Mouse (Mus musculus) CH12.LX (cell line): ENCODE measurements around the gene Hoxd1. TPM values are rescaled to one million over a fixed set of nuclear protein-coding genes. Genes with fewer than 3 reads are reported as not detected.

Experiments
- DNase-seq: peaks from one replicate; pipeline ENCODE4 v3.0.0-alpha.2; 2013; ENCODE audit errors: extremely low read depth
- H3K27ac ChIP-seq: 2 replicates; pipeline ENCODE4 v1.5.1; 2012; ENCODE audit warnings: low read depth, mild to moderate bottlenecking, control low read depth, moderate library complexity; ENCODE audit not compliant: insufficient read depth
- H3K27me3 ChIP-seq: replicated peaks from 2 replicates; pipeline ENCODE3; 2012; ENCODE audit warnings: inconsistent platforms
- H3K36me3 ChIP-seq, 2 experiments: replicated peaks in 1 of 2; 2 replicates each; pipeline versions ENCODE3 to v1.6.1; 2012; ENCODE audit warnings: inconsistent platforms in 1 of 2, low read length in 1 of 2, mild to moderate bottlenecking in 1 of 2, mixed read lengths in 1 of 2, moderate library complexity in 1 of 2; ENCODE audit not compliant: control insufficient read depth in 1 of 2, insufficient read depth in 1 of 2
- H3K4me1 ChIP-seq, 2 experiments: 2 replicates each; pipeline ENCODE4 v1.6.1; 2012; ENCODE audit warnings: inconsistent platforms in 1 of 2, moderate library complexity in 1 of 2; ENCODE audit not compliant: insufficient read depth in 2 of 2, control insufficient read depth in 1 of 2
- H3K4me2 ChIP-seq: 2 replicates; pipeline ENCODE4 v1.6.1; 2012; ENCODE audit warnings: low read depth, mild to moderate bottlenecking, control low read depth; ENCODE audit not compliant: poor library complexity, insufficient read depth, severe bottlenecking
- H3K4me3 ChIP-seq, 3 experiments: fragments of 150-350 bp in 1 of 3; sonication (generic) in 1 of 3; replicated peaks in 1 of 3; 2 replicates each; pipeline versions ENCODE3 to v1.5.1; 2011 to 2012; ENCODE audit warnings: low read depth in 2 of 3, low read length in 2 of 3, mild to moderate bottlenecking in 2 of 3, moderate library complexity in 2 of 3, control low read depth in 1 of 3, improper control_type of control experiment in 1 of 3, inconsistent platforms in 1 of 3, mixed read lengths in 1 of 3; ENCODE audit not compliant: poor library complexity in 1 of 3
- H3K79me2 ChIP-seq: replicated peaks from 2 replicates; pipeline ENCODE4 v1.6.1; 2012; ENCODE audit warnings: mild to moderate bottlenecking, moderate library complexity; ENCODE audit not compliant: control insufficient read depth, poor library complexity, insufficient read depth, severe bottlenecking; ENCODE audit errors: extremely low read depth
- H3K9ac ChIP-seq: 2 replicates; pipeline ENCODE4 v1.6.1; 2012; ENCODE audit warnings: low read depth, mild to moderate bottlenecking, control low read depth, moderate library complexity; ENCODE audit not compliant: insufficient read depth
- H3K9me3 ChIP-seq: replicated peaks from 2 replicates; pipeline ENCODE3; 2012; ENCODE audit warnings: low read length, inconsistent platforms, mixed read lengths
- CHD1 ChIP-seq: IDR thresholded peaks from 2 replicates; pipeline ENCODE4 v1.6.1; 2012; ENCODE audit warnings: low read depth, low read length, improper control_type of control experiment, inconsistent platforms
- CHD2 ChIP-seq: IDR thresholded peaks from 2 replicates; pipeline ENCODE4 v1.6.1; 2011; ENCODE audit warnings: low read length, improper control_type of control experiment
- CTCF ChIP-seq, 2 experiments: IDR thresholded peaks in 1 of 2; conservative IDR thresholded peaks in 1 of 2; 2 replicates each; pipeline ENCODE4 v1.5.1; 2011 to 2012; ENCODE audit warnings: low read depth in 2 of 2, low read length in 2 of 2, improper control_type of control experiment in 1 of 2, inconsistent platforms in 1 of 2, mild to moderate bottlenecking in 1 of 2, moderate library complexity in 1 of 2
- ELF1 ChIP-seq: IDR thresholded peaks from 2 replicates; pipeline ENCODE4 v1.6.1; 2014; ENCODE audit warnings: low read depth, mild to moderate bottlenecking, inconsistent platforms, low read length, improper control_type of control experiment
- ETS1 ChIP-seq: conservative IDR thresholded peaks from 2 replicates; pipeline ENCODE4 v1.6.1; 2012; ENCODE audit warnings: low read depth, mild to moderate bottlenecking, inconsistent platforms, low read length, improper control_type of control experiment, moderate library complexity
- GABPA ChIP-seq: IDR thresholded peaks from 2 replicates; pipeline ENCODE4 v1.6.1; 2012; ENCODE audit warnings: low read depth, low read length, improper control_type of control experiment, inconsistent platforms; ENCODE audit not compliant: insufficient replicate concordance
- IRF4 ChIP-seq: IDR thresholded peaks from 2 replicates; pipeline ENCODE4 v1.6.1; 2014; ENCODE audit warnings: low read depth, mild to moderate bottlenecking, inconsistent platforms, low read length, improper control_type of control experiment
- MAFK ChIP-seq: IDR thresholded peaks from 2 replicates; pipeline ENCODE4 v1.6.1; 2011; ENCODE audit warnings: low read length, improper control_type of control experiment; ENCODE audit not compliant: insufficient replicate concordance
- MAZ ChIP-seq: IDR thresholded peaks from 2 replicates; pipeline ENCODE4 v1.6.1; 2012; ENCODE audit warnings: low read depth, mild to moderate bottlenecking, inconsistent platforms, low read length, improper control_type of control experiment, moderate library complexity
- MEF2A ChIP-seq: IDR thresholded peaks from 2 replicates; pipeline ENCODE4 v1.6.1; 2014; ENCODE audit warnings: low read depth, mild to moderate bottlenecking, inconsistent platforms, low read length, improper control_type of control experiment, borderline replicate concordance
- MXI1 ChIP-seq: IDR thresholded peaks from 2 replicates; pipeline ENCODE4 v1.6.1; 2011; ENCODE audit warnings: mild to moderate bottlenecking, low read depth, low read length, improper control_type of control experiment
- MYC ChIP-seq: IDR thresholded peaks from 2 replicates; pipeline ENCODE4 v1.6.1; 2011; ENCODE audit warnings: low read depth, mild to moderate bottlenecking, improper control_type of control experiment, low read length
- PAX5 ChIP-seq: IDR thresholded peaks from 2 replicates; pipeline ENCODE4 v1.6.1; 2012; ENCODE audit warnings: low read length, inconsistent platforms, mixed read lengths
- POLR2A ChIP-seq: IDR thresholded peaks from 2 replicates; pipeline ENCODE4 v1.6.1; 2011; ENCODE audit warnings: low read depth, mild to moderate bottlenecking, improper control_type of control experiment, low read length
- SIN3A ChIP-seq: IDR thresholded peaks from 2 replicates; pipeline ENCODE4 v1.6.1; 2012; ENCODE audit warnings: low read length, improper control_type of control experiment, inconsistent platforms
- SMC3 ChIP-seq: IDR thresholded peaks from 2 replicates; pipeline ENCODE4 v1.6.1; 2011; ENCODE audit warnings: low read depth, low read length, improper control_type of control experiment
- TBP ChIP-seq: conservative IDR thresholded peaks from 2 replicates; pipeline ENCODE4 v1.6.1; 2011; ENCODE audit warnings: low read depth, low read length, improper control_type of control experiment
- UBTF ChIP-seq: IDR thresholded peaks from 2 replicates; pipeline ENCODE4 v1.6.1; 2012; ENCODE audit warnings: low read depth, mild to moderate bottlenecking, inconsistent platforms, low read length, improper control_type of control experiment, moderate library complexity
- ZC3H11A ChIP-seq: IDR thresholded peaks from 2 replicates; pipeline ENCODE4 v1.6.1; 2012; ENCODE audit warnings: low read depth, mild to moderate bottlenecking, inconsistent platforms, low read length, improper control_type of control experiment
- ZKSCAN1 ChIP-seq: IDR thresholded peaks from 2 replicates; pipeline ENCODE4 v1.6.1; 2012; ENCODE audit warnings: low read depth, inconsistent platforms, low read length, improper control_type of control experiment, borderline replicate concordance
- dilution Hi-C: fragments of 300-500 bp; cut with MboI; formaldehyde crosslinking; loops from 2 replicates; pipeline ENCODE4 v1.14.3; 2020; ENCODE audit warnings: low sequenced_read_pairs; ENCODE audit not compliant: extremely low pct_unique_long_range_greater_than_20kb, extremely low pct_ligation_motif_present
- in situ Hi-C: fragments of 300-500 bp; cut with MboI; formaldehyde crosslinking; loops from 3 replicates; pipeline ENCODE4 v1.14.3; 2019; ENCODE audit warnings: low sequenced_read_pairs, low pct_ligation_motif_present, low pct_unique_long_range_greater_than_20kb, mixed read lengths
- polyA plus RNA-seq: library from polyadenylated mRNA; unstranded; fragments of >175 nt; gene quantifications from 2 replicates; pipeline ENCODE4 v1.2.1, GENCODE M21; 2012; ENCODE audit warnings: low read depth; ENCODE audit not compliant: insufficient read length
- total RNA-seq, 2 experiments: library from RNA; depleted of rRNA; stranded (reverse); fragments of 300-350 nt in 1 of 2; fragments of >200 nt in 1 of 2; gene quantifications; 2 replicates each; pipeline ENCODE4 v1.2.3; 2012 to 2014

Hoxd1 gene
- total and polyA plus RNA-seq, 3 experiments = not detected

DNA sequence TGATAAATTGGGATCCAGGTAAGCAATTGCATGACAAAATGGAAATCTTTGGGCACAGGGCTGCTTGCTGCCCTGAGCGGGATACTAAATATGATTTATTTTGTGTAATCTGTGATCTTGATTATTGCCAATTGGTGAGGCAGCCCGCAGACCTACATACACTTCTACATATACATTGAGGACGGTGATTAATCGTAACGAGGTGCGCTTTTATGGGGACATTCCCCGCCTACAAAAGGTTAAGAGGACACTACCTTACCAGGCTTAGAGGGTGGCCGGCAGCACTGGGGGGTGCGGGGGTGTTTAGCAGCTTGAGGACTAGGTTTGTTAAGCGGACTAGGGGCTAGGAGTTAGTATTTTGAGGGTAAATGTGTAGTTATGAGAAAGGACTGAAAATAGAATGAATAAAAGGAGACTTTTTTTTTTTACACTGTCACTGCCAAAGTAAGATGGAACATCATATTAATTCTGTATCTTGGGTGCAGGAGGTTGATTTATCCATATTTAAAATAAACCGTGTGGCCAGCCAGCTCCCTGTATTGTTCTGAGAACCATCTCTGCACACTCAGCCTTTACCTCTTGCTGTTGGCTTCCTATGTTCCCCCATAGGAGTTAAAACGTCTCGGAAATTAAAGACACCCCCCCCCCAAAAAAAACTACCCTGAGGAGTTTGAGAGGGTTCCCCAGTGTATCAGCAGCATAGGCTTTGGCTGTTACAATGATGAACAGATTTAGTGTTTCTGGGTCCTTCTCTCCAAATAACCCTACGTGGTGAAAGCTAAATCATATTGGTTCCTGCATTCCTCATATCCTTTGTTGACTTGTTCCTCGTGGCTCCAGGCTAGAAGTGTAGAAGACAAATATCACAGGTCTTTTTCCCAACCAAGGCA, 25.8 kb upstream of the Hoxd1 start:
- Histone ChIP-seq H3K79me2 (peaks cover 3% of the 10 kb centered on the region; the same call in 1 of the 2 replicates), H3K4me2 (peak overlapping the region; percentile 63; the same call in 1 of the 2 replicates), H3K36me3 (peaks cover 7 to 29% of the 10 kb centered on the region in 2 experiments), H3K9me3 (peaks cover 16% of the 10 kb centered on the region), H3K4me1 (peaks cover 14 to 40% of the 10 kb centered on the region in 2 experiments), H3K9ac (no peak overlapping the region), H3K27ac (no peak overlapping the region; the same call in 1 of the 2 replicates), H3K27me3 (no peaks in the 10 kb centered on the region), H3K4me3 (no peak overlapping the region)
- in situ Hi-C loops = no loop called here
- dilution Hi-C loops = no loop called here
- TF ChIP-seq MEF2A (no peak), CHD2 (no peak), UBTF (no peak), IRF4 (no peak), GABPA (no peak), ELF1 (no peak), POLR2A (no peak), ZKSCAN1 (no peak), MYC (no peak), CHD1 (no peak), TBP (no peak), SMC3 (no peak), SIN3A (no peak), CTCF (conservative IDR thresholded peaks at IDR 0.05 in 1 of 2, IDR thresholded peaks at IDR 0.05 in 1 of 2; ENCODE audit: low read depth in 2 of 2, low read length in 2 of 2) (no peak), MAFK (no peak), ETS1 (no peak), PAX5 (no peak), MAZ (no peak), MXI1 (no peak)
- DNase-seq = no peak

DNA sequence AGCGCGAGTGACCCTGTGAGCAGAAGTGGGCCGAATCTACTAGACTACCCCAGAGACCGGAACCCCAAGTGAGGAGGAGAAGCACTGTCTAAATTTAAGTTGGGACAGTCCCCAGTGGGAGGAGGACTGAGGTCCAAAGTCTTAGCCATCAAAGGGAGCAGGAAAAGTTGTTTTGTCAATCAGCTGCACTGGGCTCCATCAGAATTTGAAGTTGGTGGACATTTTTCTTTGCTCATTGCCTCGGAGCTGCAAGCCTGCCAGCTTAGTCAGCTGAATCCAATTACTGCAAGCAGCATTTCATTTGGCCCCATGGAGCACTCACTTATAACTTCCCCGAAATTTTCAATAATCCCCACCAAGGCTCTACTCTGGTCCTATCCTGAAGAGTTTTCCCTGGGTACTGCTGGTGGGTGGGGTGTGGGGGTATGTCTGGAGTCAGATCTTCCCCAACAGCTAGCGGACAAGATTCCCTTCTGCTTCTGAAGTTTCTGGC, 25.2 kb upstream of the Hoxd1 start:
- Histone ChIP-seq H3K4me1 (peaks cover 14 to 35% of the 10 kb centered on the region in 2 experiments), H3K4me2 (peak overlapping the region; percentile 63), H3K36me3 (peaks cover 7 to 29% of the 10 kb centered on the region in 2 experiments), H3K27ac (no peak overlapping the region; the same call in 1 of the 2 replicates), H3K9ac (no peak overlapping the region), H3K27me3 (no peaks in the 10 kb centered on the region), H3K79me2 (0 out of 2 replicates have a peak, but pooled peaks cover 3% of the 10 kb centered on the region), H3K4me3 (no peak overlapping the region), H3K9me3 (peaks cover 16% of the 10 kb centered on the region)
- no peak for TF ChIP-seq ZC3H11A
- TF ChIP-seq SIN3A = no peak
- TF ChIP-seq ELF1 = no peak
- peak; percentile 20; the same call in 1 of the 2 replicates for TF ChIP-seq MEF2A
- dilution Hi-C loops (no loop called here), in situ Hi-C loops (no loop called here)
- peak; percentile 16 for DNase-seq
